In genomic region chr10:5694351-5694750, GRCm38 (mm10) we compare ENCODE assay signal across 19 mouse cellular contexts. TPM values are rescaled to one million over a fixed set of nuclear protein-coding genes. Genes with fewer than 3 reads are reported as not detected.
"Had no signal": no experiment of that assay in that cellular context is flagged by ENCODE, and none has a peak within 500 bp of the region (broad histone marks: within the 10 kb centered on the region; RNA-seq: fewer than 3 reads in every experiment).

No protein-coding gene starts in this region.

- ATAC-seq: midbrain, embryonic 13.5 days; midbrain, embryonic 15.5 days had no signal

- H3K9me3 ChIP-seq: megakaryocyte, embryonic 14.5 days; midbrain, embryonic 13.5 days; midbrain, embryonic 15.5 days; neural tube, embryonic 13.5 days; neural tube, embryonic 15.5 days had no signal

- DNase-seq: lung, adult 18-20 months; lung, embryonic 14.5 days; lung, postnatal 10 days; lung, postnatal 4 days; retina, postnatal 1 day; right cerebral cortex, adult 18-20 months; right cerebral cortex, postnatal 25 days; right cerebral cortex, postnatal 4 days; thymus, adult 18-20 months; thymus, postnatal 14 days; thymus, postnatal 36 days had no signal

- H3K27me3 ChIP-seq: megakaryocyte, embryonic 14.5 days; midbrain, embryonic 13.5 days; midbrain, embryonic 15.5 days; neural tube, embryonic 13.5 days; neural tube, embryonic 15.5 days had no signal

- H3K4me3 ChIP-seq: megakaryocyte, embryonic 14.5 days; midbrain, embryonic 13.5 days; midbrain, embryonic 15.5 days; myocyte; neural tube, embryonic 13.5 days; neural tube, embryonic 15.5 days had no signal

- H3K4me1 ChIP-seq: megakaryocyte, embryonic 14.5 days; midbrain, embryonic 13.5 days; midbrain, embryonic 15.5 days; neural tube, embryonic 13.5 days; neural tube, embryonic 15.5 days had no signal

- H3K9ac ChIP-seq: liver, embryonic 14.5 days; lung, embryonic 14.5 days; midbrain, embryonic 13.5 days; midbrain, embryonic 15.5 days; neural tube, embryonic 13.5 days; neural tube, embryonic 15.5 days had no signal

- H3K36me3 ChIP-seq: midbrain, embryonic 13.5 days; midbrain, embryonic 15.5 days; neural tube, embryonic 13.5 days; neural tube, embryonic 15.5 days had no signal

- H3K27ac ChIP-seq: liver, embryonic 14.5 days; midbrain, embryonic 13.5 days; midbrain, embryonic 15.5 days; neural tube, embryonic 13.5 days; neural tube, embryonic 15.5 days had no signal

RNA-seq across cellular contexts. Expression of gene Vip, which starts 55.3 kb away (rescaled TPM):
- polyA plus RNA-seq: liver, embryonic 14.5 days; myocyte; spleen, adult 2 months had no signal
